Mouse (Mus musculus) liver, embryonic 11.5 days (tissue): ENCODE data around the gene Cldn18. TPM values are rescaled to one million over a fixed set of nuclear protein-coding genes. Genes with fewer than 3 reads are reported as not detected.
A peak's percentile ranks its signal among the peaks of the same experiment; 100 is the strongest.

Source experiments
- ATAC-seq: fragments of 200-750 bp; cut with Nextera tagmentation; replicated peaks from 2 replicates; pipeline ENCODE4 v1.8.0; 2017; ENCODE audit warnings: moderate number of reproducible peaks, mild to moderate bottlenecking, moderate TSS enrichment, moderate library complexity; ENCODE audit not compliant: low FRiP score
- DNase-seq: peaks from one replicate; pipeline ENCODE4 v3.0.0-alpha.2; 2017; ENCODE audit warnings: low spot score
- H3K27ac ChIP-seq: fragments of 300-500 bp; sonication (generic); 2 replicates; pipeline ENCODE4 v1.5.1; 2014; ENCODE audit warnings: mild to moderate bottlenecking, low read depth, low read length, control low read depth
- H3K27me3 ChIP-seq: fragments of 300-500 bp; sonication (generic); replicated peaks from 2 replicates; pipeline ENCODE4 v1.6.1; 2014; ENCODE audit warnings: low read length, mixed read lengths; ENCODE audit not compliant: control insufficient read depth, insufficient read depth
- H3K36me3 ChIP-seq: fragments of 300-500 bp; sonication (generic); 2 replicates; pipeline ENCODE4 v1.6.1; 2014; ENCODE audit warnings: mild to moderate bottlenecking, low read length, moderate library complexity, mixed read lengths; ENCODE audit not compliant: control insufficient read depth, insufficient read depth
- H3K4me1 ChIP-seq: fragments of 300-500 bp; sonication (generic); replicated peaks from 2 replicates; pipeline ENCODE4 v1.6.1; 2014; ENCODE audit warnings: low read length, mixed read lengths; ENCODE audit not compliant: control insufficient read depth, insufficient read depth
- H3K4me2 ChIP-seq: fragments of 300-500 bp; sonication (generic); 2 replicates; pipeline ENCODE4 v1.6.1; 2014; ENCODE audit warnings: mild to moderate bottlenecking, control low read depth, moderate library complexity
- H3K4me3 ChIP-seq: fragments of 300-500 bp; sonication (generic); 2 replicates; pipeline ENCODE4 v1.5.1; 2014; ENCODE audit warnings: low read depth, low read length, control low read depth
- H3K9ac ChIP-seq: fragments of 300-500 bp; sonication (generic); 2 replicates; pipeline ENCODE4 v1.6.1; 2014; ENCODE audit warnings: low read depth, low read length, control low read depth
- H3K9me3 ChIP-seq: fragments of 300-500 bp; sonication (generic); 2 replicates; pipeline ENCODE4 v1.6.1; 2016; ENCODE audit warnings: low read length, inconsistent platforms, mixed read lengths; ENCODE audit not compliant: control insufficient read depth
- WGBS: fragments of 180-500 bp; shearing (Covaris S2); extraction: QIAGEN DNeasy Blood & Tissue Kit; methylation state at CpG from one replicate; pipeline ENCODE4 v1.1.7; 2014; 5-methylcytosine and 5-hydroxymethylcytosine counted together
- polyA plus RNA-seq: library from polyadenylated mRNA; unstranded; fragments of >200 nt; fragmentation: Nextera tagmentation; extraction: Ambion mirVana; gene quantifications from 2 replicates; pipeline ENCODE4 v1.2.1, GENCODE M21; 2014

Cldn18 gene
- 0.08 and 0.21 TPM in 2 replicates for polyA plus RNA-seq

DNA sequence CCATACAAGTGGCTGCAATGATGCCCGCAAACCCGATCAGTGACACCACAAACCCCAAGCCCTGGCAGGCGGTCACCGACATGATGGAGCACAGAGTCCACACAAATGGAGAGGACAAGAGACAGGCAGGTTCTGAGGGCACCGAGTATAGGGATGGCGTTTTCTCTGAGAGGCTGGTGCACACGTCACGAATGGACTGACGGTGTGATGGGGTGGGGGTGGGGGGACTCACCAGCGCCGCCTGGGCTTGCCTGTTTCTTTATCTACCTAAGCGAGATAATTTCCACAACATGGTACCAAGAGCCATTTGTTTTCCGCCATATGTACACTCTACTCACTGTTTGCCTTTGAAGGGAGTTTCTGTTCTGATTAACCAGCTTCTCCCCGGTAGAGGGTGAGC lies at the start of gene Cldn18:
TSS of gene Cldn18 (minus strand) at position 134 of the 400 bp plus-strand sequence.
- no peak within 1 kb of the TSS for H3K9ac ChIP-seq
- no peaks in the 10 kb centered on the region for H3K4me1 ChIP-seq
- no peak within 1 kb of the TSS for H3K27ac ChIP-seq
- H3K27me3 ChIP-seq, result no peaks in the 10 kb centered on the region
- no peaks in the 10 kb centered on the region for H3K9me3 ChIP-seq
- no peak for ATAC-seq
- no peak within 1 kb of the TSS for H3K4me3 ChIP-seq
- 83% methylated on average over 14 of the region's 14 CpGs for WGBS
- H3K36me3 ChIP-seq, result no peaks in the 10 kb centered on the region
- no peak within 1 kb of the TSS for H3K4me2 ChIP-seq
- no peak for DNase-seq

GRCm38 (mm10) chr9:99763530-99763929 lies 46.5 kb upstream of the Cldn18 start:
- H3K4me2 ChIP-seq, result no peak overlapping the region
- 65% methylated on average over 6 of the region's 6 CpGs for WGBS
- no peak overlapping the region for H3K27ac ChIP-seq
- no peaks in the 10 kb centered on the region for H3K9me3 ChIP-seq
- no peak overlapping the region for H3K4me3 ChIP-seq
- ATAC-seq (no peak), DNase-seq (no peak)
- H3K27me3 ChIP-seq, result no peaks in the 10 kb centered on the region
- H3K36me3 ChIP-seq, result no peaks in the 10 kb centered on the region
- H3K9ac ChIP-seq, result no peak overlapping the region
- no peaks in the 10 kb centered on the region for H3K4me1 ChIP-seq

DNA sequence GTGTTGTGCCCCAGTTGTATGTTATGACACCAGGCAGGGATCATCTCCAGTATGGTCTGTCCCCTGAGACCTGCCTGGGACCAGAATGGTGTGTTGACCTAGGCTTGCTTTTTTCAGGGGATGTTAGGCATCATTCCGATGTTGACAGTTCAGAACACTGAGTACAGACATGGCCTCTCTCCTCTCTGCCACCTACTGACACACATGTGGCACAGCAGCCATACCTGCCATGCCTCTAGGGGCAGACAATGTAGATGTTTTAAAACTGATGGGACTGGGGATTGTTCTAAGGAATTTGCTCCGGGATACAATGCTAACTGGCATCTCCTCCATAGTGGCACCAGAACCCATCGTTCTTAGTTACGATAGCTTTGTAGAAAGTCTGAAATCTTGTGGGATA lies 33.2 kb upstream of the Cldn18 start:
- H3K9ac ChIP-seq, result no peak overlapping the region
- H3K36me3 ChIP-seq, result no peaks in the 10 kb centered on the region
- H3K4me3 ChIP-seq, result no peak overlapping the region
- no peaks in the 10 kb centered on the region for H3K4me1 ChIP-seq
- H3K27ac ChIP-seq, result no peak overlapping the region
- H3K27me3 ChIP-seq, result no peaks in the 10 kb centered on the region
- 82% methylated on average over 4 of the region's 4 CpGs for WGBS
- no peak for ATAC-seq
- no peak overlapping the region for H3K4me2 ChIP-seq
- H3K9me3 ChIP-seq, result no peaks in the 10 kb centered on the region
- DNase-seq, result no peak

- no peak for ATAC-seq
- Histone ChIP-seq H3K27ac (no peak overlapping the region), H3K4me3 (no peak overlapping the region), H3K27me3 (no peaks in the 10 kb centered on the region), H3K4me1 (no peaks in the 10 kb centered on the region), H3K9ac (no peak overlapping the region), H3K9me3 (no peaks in the 10 kb centered on the region), H3K4me2 (no peak overlapping the region), H3K36me3 (no peaks in the 10 kb centered on the region)
- 83% methylated on average over 1 of the region's 1 CpGs for WGBS
- no peak for DNase-seq
These were observed 31.2 kb upstream of the Cldn18 start for GRCm38 (mm10) chr9:99748279-99748678.

DNA sequence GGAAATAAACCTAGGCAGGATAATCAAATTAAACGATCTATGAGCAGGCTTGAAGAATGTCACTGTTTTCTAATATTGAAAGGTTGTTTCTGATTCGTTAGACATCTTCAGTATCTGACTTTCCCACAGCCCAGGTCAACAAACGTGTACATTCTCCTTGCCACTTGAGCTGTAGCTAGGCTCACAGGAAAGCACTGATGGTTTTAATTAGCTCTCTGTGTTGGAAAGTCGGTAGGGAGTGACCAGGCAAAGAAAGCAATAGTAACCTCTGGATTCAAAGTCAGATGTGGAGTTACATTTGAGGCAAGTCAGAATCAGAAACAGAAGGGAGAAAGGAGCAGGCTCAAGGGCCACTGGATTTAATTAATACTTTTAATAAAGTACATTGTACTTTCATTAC lies 30.7 kb upstream of the Cldn18 start:
- no peak overlapping the region for H3K27ac ChIP-seq
- H3K4me3 ChIP-seq, result no peak overlapping the region
- ATAC-seq, result no peak
- H3K9ac ChIP-seq, result no peak overlapping the region
- no peaks in the 10 kb centered on the region for H3K4me1 ChIP-seq
- WGBS, result 56% methylated on average over 4 of the region's 4 CpGs
- DNase-seq, result no peak
- no peaks in the 10 kb centered on the region for H3K36me3 ChIP-seq
- H3K9me3 ChIP-seq, result no peaks in the 10 kb centered on the region
- H3K27me3 ChIP-seq, result no peaks in the 10 kb centered on the region
- H3K4me2 ChIP-seq, result no peak overlapping the region

- no peak overlapping the region for H3K9ac ChIP-seq
- H3K4me1 ChIP-seq, result no peaks in the 10 kb centered on the region
- no peaks in the 10 kb centered on the region for H3K36me3 ChIP-seq
- DNase-seq (no peak), ATAC-seq (no peak)
- H3K4me2 ChIP-seq, result no peak overlapping the region
- no peaks in the 10 kb centered on the region for H3K27me3 ChIP-seq
- no peaks in the 10 kb centered on the region for H3K9me3 ChIP-seq
- WGBS, result 87% methylated on average over 5 of the region's 5 CpGs
- no peak overlapping the region for H3K27ac ChIP-seq
- H3K4me3 ChIP-seq, result no peak overlapping the region
These were observed 27.5 kb upstream of the Cldn18 start for GRCm38 (mm10) chr9:99744548-99744947.

- no peak for ATAC-seq
- no peak overlapping the region for H3K4me3 ChIP-seq
- H3K9ac ChIP-seq, result no peak overlapping the region
- 45% methylated on average over 15 of the region's 15 CpGs for WGBS
- no peaks in the 10 kb centered on the region for H3K27me3 ChIP-seq
- peak; percentile 55 for DNase-seq
- H3K9me3 ChIP-seq, result no peaks in the 10 kb centered on the region
- no peaks in the 10 kb centered on the region for H3K4me1 ChIP-seq
- no peak overlapping the region for H3K27ac ChIP-seq
- H3K36me3 ChIP-seq, result no peaks in the 10 kb centered on the region
- no peak overlapping the region for H3K4me2 ChIP-seq
These were observed 13.0 kb upstream of the Cldn18 start for GRCm38 (mm10) chr9:99729943-99730646.

DNA sequence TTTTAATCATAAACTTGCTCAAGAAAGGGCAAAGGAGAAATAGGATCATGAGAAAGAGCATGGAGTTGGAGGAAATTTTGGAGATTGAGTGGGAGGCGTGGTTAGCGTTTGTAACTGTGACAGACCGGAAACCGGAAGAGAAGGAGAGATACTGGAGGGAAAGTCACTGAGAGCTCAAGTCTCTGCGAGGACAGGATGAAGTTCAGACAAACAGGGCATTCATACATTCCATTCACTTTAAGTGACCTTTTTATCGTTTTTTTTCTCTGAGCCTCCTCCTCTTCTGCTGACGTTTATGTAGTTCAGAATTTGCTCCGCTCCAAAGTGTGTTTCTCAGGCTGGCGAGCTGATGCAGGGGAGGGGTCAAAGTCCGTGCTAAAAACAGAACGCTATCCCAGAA lies 10.8 kb upstream of the Cldn18 start:
- Histone ChIP-seq H3K4me1 (no peaks in the 10 kb centered on the region), H3K4me2 (no peak overlapping the region), H3K4me3 (no peak overlapping the region), H3K27ac (no peak overlapping the region), H3K36me3 (no peaks in the 10 kb centered on the region), H3K9me3 (no peaks in the 10 kb centered on the region), H3K27me3 (no peaks in the 10 kb centered on the region), H3K9ac (no peak overlapping the region)
- 63% methylated on average over 11 of the region's 11 CpGs for WGBS
- ATAC-seq (no peak), DNase-seq (no peak)

DNA sequence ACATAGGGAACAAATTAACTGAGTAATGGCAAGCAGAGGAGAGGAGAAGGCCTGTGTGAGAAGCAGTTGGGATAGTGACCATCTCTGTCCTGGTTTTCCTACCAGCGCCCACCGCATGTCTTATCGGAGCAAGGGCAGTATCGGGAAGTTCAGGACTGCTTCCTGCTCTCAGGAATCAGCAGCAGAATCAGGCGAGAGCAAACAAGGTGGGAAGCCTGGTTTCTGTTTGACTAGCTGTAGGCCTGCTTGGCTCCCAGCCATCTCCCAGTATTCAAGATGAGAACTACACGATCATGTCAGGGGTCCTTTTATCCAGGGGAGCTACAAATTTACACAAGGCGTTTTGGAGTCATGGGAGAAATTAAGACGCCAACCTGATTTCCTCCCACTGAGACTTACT lies 8.2 kb upstream of the Cldn18 start:
- no peak for ATAC-seq
- no peak overlapping the region for H3K4me2 ChIP-seq
- H3K9me3 ChIP-seq, result no peaks in the 10 kb centered on the region
- H3K27ac ChIP-seq, result no peak overlapping the region
- H3K27me3 ChIP-seq, result no peaks in the 10 kb centered on the region
- H3K36me3 ChIP-seq, result no peaks in the 10 kb centered on the region
- no peak overlapping the region for H3K4me3 ChIP-seq
- DNase-seq, result no peak
- H3K4me1 ChIP-seq, result no peaks in the 10 kb centered on the region
- no peak overlapping the region for H3K9ac ChIP-seq
- 70% methylated on average over 8 of the region's 8 CpGs for WGBS
